Mouse (Mus musculus): ENCODE measurements around the gene Poll.

Poll gene

DNA sequence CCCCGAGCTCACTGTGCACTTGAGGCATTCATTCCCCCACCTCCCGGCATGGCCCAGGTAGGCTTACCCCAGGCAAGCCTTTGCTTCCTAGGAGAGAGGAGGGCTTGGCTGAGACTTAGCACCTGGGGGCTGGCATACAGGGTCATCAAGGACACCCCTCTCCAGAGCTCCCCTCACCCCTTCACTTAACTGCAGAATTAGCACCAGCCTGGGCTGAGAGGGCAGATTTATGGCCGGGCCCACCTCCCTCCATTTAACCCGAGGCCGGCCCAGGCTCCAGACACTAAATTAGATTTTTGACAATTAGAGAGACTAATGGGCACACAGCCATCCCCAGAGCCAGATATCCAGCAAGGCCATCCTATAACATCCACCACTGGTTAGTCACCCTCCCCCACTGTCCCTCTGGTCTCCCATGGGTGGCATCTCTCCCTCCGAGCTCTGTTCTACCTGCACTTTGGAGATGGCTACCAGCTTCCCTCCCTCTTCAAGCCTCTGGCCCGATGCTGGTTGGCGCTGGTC, 25.1 kb downstream of the Poll start:
- no peak for DNase-seq (ENCODE audit: low spot score in 2 of 2)

DNA sequence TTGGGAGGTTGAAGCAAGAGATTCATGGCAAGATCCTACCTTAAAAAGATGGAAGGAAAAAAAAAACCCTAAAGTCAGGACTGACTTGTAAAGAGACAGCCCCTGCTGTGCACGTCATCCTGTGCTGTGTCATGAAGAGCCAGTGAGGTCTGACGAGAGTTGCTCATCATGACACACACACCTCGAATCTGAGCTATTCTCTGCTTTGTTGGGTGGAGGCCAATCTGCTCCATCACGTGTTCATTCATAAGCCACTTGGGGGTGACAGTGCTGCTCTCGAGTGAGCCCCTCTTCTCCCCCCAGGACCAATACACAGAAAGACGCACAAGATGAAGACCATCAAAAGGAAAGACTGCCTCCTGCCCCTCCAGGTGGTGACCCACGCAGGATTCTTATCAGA, 26.7 kb downstream of the Poll start:
- DNase-seq (ENCODE audit: low spot score in 2 of 2) = no peak

GRCm38 (mm10) chr19:45531554-45531953, 28.8 kb downstream of the Poll start:
- no peak for DNase-seq (ENCODE audit: low spot score in 2 of 2)

- DNase-seq (ENCODE audit: low spot score in 2 of 2) = peak in 1 of 2 experiments; percentile 62
Observed at GRCm38 (mm10) chr19:45530200-45530995, 29.9 kb downstream of the Poll start.

DNA sequence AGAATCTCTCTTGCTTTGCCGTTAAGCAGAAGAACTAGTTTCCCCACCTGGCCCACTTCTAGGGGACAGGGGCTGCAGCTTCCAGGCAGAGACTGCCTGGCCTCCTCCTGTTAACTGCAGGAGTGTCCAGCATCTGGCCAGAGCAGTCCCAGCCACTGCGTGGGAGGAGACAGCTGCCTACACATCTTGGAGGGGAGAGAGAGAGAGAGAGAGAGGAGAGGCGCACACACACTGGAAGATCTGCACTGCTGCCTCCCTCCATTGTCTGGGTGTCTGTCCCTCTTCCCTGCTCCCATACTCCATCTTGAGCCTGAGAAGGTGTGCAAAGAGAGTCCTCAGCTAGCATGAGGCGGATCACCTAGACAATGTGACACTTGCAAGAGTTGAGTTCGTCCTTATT, 31.0 kb downstream of the Poll start:
- no peak for DNase-seq (ENCODE audit: low spot score in 2 of 2)

GRCm38 (mm10) chr19:45527931-45528534, 32.3 kb downstream of the Poll start:
- no peak for DNase-seq (ENCODE audit: low spot score in 2 of 2)

DNA sequence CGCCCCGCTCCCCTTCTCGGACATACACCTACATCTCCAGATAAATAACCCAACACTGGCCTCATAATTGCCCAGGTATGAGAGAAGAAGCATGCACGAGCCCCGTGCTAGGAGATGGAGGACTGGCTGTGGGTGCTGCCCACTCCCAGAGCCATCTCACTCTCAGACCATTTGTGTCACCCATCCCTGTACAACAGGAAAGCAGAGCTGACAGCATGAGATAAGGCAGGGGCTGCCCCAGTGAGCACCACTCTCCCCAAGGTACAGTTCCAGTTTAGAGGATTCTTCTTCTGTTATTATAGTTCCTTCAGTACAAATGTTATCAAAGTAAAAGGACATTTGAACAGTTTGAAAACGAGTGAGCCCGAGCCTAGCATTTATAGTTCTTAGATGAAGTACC, 32.9 kb downstream of the Poll start:
- no peak for DNase-seq (ENCODE audit: low spot score in 2 of 2)

DNA sequence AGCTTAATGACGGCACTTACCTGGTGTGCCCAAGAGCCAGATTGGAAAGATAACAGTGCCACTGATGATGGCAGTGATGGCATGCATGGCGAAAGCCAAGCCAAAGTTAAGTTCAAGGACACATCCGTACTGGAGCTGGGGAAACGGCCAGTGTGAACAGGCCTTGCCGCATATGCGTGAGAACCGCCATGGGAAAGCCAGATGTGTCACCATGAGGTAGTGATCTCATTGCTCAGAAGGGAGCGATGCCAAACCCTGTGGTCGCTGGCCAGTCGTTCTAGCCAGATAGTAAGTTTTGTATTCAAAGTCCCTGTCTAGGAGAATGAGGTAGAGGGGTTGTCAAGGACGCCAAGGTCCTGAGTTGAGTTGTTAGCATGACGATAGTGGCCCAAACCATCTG, 44.1 kb downstream of the Poll start:
- DNase-seq (ENCODE audit: low spot score in 2 of 2) = no peak

DNA sequence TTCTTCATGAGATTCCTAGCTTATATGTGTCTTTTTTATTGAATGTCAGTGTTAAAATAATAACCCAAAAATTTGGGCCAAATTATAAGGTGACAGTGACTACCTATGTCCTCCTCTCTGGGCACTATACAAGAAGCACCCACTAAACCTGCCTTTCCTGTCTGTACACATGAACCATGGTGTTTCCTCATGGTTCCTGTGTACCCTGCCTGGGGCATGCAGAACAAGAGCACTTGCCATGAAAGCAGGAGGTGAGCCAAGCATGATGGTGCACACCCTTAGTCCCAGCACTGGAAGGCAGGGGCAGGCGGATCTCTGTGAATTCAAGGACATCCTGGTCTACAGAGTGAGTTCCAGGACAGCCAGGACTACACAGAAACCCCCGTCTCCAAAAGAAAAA, 45.0 kb downstream of the Poll start:
- no peak for DNase-seq (ENCODE audit: low spot score in 2 of 2)

GRCm38 (mm10) chr19:45511406-45511805, 48.9 kb downstream of the Poll start:
- DNase-seq (ENCODE audit: low spot score in 2 of 2) = no peak

DNA sequence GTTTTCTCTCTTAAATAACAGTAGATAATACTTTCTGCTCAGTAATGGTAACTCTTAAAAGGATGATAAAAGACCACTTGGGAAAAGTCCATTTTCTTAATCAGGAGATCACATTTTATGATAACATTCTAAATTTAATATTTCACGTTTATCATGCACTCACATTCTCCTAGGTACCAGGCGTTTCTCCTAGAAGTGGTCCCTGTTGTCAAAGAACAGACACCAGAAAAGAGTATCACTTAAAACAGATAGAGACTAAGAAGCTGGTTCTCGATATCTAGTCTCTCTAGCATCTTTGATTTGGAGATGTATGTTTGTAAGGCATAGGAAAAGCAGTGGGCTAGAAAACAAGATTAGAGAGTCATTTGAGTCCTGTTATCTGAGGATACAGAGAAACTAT, 49.7 kb downstream of the Poll start:
- DNase-seq (ENCODE audit: low spot score in 2 of 2) = no peak

DNA sequence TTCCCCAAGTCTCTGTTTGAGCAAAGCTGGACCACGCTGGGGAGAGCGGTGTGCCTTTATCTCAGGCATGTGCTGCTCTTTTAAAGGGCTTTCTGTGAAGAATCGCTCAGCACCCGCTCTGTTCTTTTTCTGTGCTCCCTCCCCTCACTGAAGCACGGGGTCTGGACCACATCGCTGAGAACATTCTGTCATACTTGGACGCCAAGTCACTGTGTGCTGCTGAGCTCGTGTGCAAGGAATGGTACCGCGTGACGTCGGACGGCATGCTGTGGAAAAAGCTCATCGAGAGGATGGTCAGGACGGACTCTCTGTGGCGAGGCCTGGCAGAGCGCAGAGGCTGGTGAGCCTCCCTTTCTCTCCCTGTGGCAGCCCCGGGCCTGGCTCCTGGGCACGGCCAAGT, 52.8 kb downstream of the Poll start:
- DNase-seq (ENCODE audit: low spot score in 2 of 2) = no peak

DNA sequence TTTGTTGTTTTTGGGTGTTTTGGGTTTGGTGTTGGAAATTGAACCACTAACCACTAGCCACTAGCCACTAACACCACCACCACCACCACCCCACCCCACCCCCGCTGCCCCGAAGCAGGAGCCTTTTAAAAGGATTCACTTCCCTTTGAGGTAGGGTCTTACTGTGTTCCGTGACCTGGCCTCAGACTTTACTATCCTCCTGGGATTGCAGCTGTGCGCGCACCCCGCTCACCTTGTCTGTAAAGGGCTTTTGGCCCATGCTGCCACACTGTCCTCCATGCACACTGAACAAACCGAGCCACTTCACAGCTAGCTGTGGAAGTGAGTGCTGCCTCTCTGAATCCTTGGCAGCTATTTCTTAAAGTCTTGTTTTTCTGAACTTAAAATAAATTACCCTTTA, 54.9 kb downstream of the Poll start:
- no peak for DNase-seq (ENCODE audit: low spot score in 2 of 2)
